13 mouse cellular contexts compared by ENCODE assay signal in genomic region chr12:7749319-7750238, GRCm38 (mm10).
DNase-seq lines count a peak whose midpoint lies in the region; ATAC-seq and TF ChIP-seq lines count a peak whose summit lies in the region.
"Had no signal": no experiment of that assay in that cellular context is flagged by ENCODE, and none has a peak within 500 bp of the region (broad histone marks: within the 10 kb centered on the region; RNA-seq: fewer than 3 reads in every experiment).

No protein-coding gene starts in this region.

- no peaks in the 10 kb centered on the region for H3K36me3 ChIP-seq in kidney, adult 2 months (ENCODE audit: control insufficient read depth, insufficient read depth, low read length)
- no peaks in the 10 kb centered on the region for H3K36me3 ChIP-seq in forebrain, embryonic 14.5 days (ENCODE audit: control insufficient read depth, insufficient read depth, low read length)
- H3K36me3 ChIP-seq in hindbrain, embryonic 15.5 days: no peaks in the 10 kb centered on the region
- no peaks in the 10 kb centered on the region for H3K36me3 ChIP-seq in midbrain, embryonic 16.5 days (ENCODE audit: control insufficient read depth, insufficient read depth, low read length)
- H3K36me3 ChIP-seq: G1E; limb, embryonic 12.5 days had no signal

- peak; percentile 48 for ATAC-seq in forebrain, embryonic 14.5 days
- peak; percentile 81 for ATAC-seq in hindbrain, embryonic 15.5 days (ENCODE audit: low FRiP score, low read depth)
- peak; percentile 75 for ATAC-seq in midbrain, embryonic 16.5 days

- no peak overlapping the region for H3K9ac ChIP-seq in forebrain, embryonic 14.5 days (ENCODE audit: low read length)
- H3K9ac ChIP-seq in hindbrain, embryonic 15.5 days: no peak overlapping the region
- H3K9ac ChIP-seq in midbrain, embryonic 16.5 days (ENCODE audit: low read depth, low read length): no peak overlapping the region
- H3K9ac ChIP-seq: limb, embryonic 12.5 days had no signal

- H3K27me3 ChIP-seq in kidney, adult 2 months (replicated peaks; ENCODE audit: control insufficient read depth, insufficient read depth, low read length): no peaks in the 10 kb centered on the region
- no peaks in the 10 kb centered on the region for H3K27me3 ChIP-seq in forebrain, embryonic 14.5 days (replicated peaks; ENCODE audit: control insufficient read depth, insufficient read depth, low read length)
- no peaks in the 10 kb centered on the region for H3K27me3 ChIP-seq in hindbrain, embryonic 15.5 days
- H3K27me3 ChIP-seq in midbrain, embryonic 16.5 days (ENCODE audit: control insufficient read depth, insufficient read depth, low read depth, low read length): no peaks in the 10 kb centered on the region
- H3K27me3 ChIP-seq: limb, embryonic 12.5 days had no signal

- H3K4me3 ChIP-seq in kidney, adult 2 months (ENCODE audit: insufficient read depth, low read depth, low read length): no peak overlapping the region
- H3K4me3 ChIP-seq in forebrain, embryonic 14.5 days (ENCODE audit: low read depth, low read length): no peak overlapping the region
- no peak overlapping the region for H3K4me3 ChIP-seq in hindbrain, embryonic 15.5 days
- no peak overlapping the region for H3K4me3 ChIP-seq in midbrain, embryonic 16.5 days (ENCODE audit: low read depth, low read length)
- H3K4me3 ChIP-seq: limb, embryonic 12.5 days had no signal

- TF ChIP-seq POLR2A in kidney, adult 2 months (IDR thresholded peaks at IDR 0.05; ENCODE audit: low read depth, low read length): no peak

- no peaks in the 10 kb centered on the region for H3K9me3 ChIP-seq in forebrain, embryonic 14.5 days (replicated peaks; ENCODE audit: control insufficient read depth, low read length)
- H3K9me3 ChIP-seq in hindbrain, embryonic 15.5 days: no peaks in the 10 kb centered on the region
- H3K9me3 ChIP-seq in midbrain, embryonic 16.5 days (replicated peaks; ENCODE audit: control insufficient read depth, low read length, poor library complexity, severe bottlenecking): no peaks in the 10 kb centered on the region
- H3K9me3 ChIP-seq: limb, embryonic 12.5 days had no signal

- WGBS in kidney, adult 2 months: 35% methylated on average over 5 of the region's 5 CpGs
- WGBS in forebrain, embryonic 14.5 days: 35% methylated on average over 5 of the region's 5 CpGs
- 41% methylated on average over 5 of the region's 5 CpGs for WGBS in hindbrain, embryonic 15.5 days
- 30% methylated on average over 5 of the region's 5 CpGs for WGBS in midbrain, embryonic 16.5 days

- no peak for TF ChIP-seq CTCF in kidney, adult 2 months (conservative IDR thresholded peaks at IDR 0.05; ENCODE audit: insufficient read depth, insufficient read length, low read depth, low read length)

- H3K27ac ChIP-seq in kidney, adult 2 months (ENCODE audit: insufficient read depth, low read depth, low read length): no peak overlapping the region
- no peak overlapping the region for H3K27ac ChIP-seq in forebrain, embryonic 14.5 days (ENCODE audit: low read depth, low read length)
- H3K27ac ChIP-seq in hindbrain, embryonic 15.5 days (replicated peaks): no peak overlapping the region
- H3K27ac ChIP-seq in midbrain, embryonic 16.5 days (ENCODE audit: low read length): no peak overlapping the region
- H3K27ac ChIP-seq: limb, embryonic 12.5 days had no signal

- DNase-seq in kidney, adult 2 months: peak; percentile 2
- DNase-seq in kidney, postnatal 25 days: no peak
- no peak for DNase-seq in forebrain, embryonic 14.5 days (ENCODE audit: low spot score)
- DNase-seq in layer of hippocampus, adult 9-11 months: no peak
- no peak for DNase-seq in thymus, postnatal 4 days
- DNase-seq: adrenal gland, adult 8-10 months; cerebellum, adult 9-10 months; lung, postnatal 10 days; thymus, postnatal 36 days had no signal

- H3K4me1 ChIP-seq in kidney, adult 2 months (ENCODE audit: control insufficient read depth, insufficient read depth, low read length): no peaks in the 10 kb centered on the region
- no peaks in the 10 kb centered on the region for H3K4me1 ChIP-seq in forebrain, embryonic 14.5 days (ENCODE audit: control insufficient read depth, insufficient read depth, low read length)
- H3K4me1 ChIP-seq in hindbrain, embryonic 15.5 days (replicated peaks): peaks cover 19% of the 10 kb centered on the region
- peaks cover 23% of the 10 kb centered on the region for H3K4me1 ChIP-seq in midbrain, embryonic 16.5 days (ENCODE audit: control insufficient read depth, insufficient read depth, low read length)

- H3K4me2 ChIP-seq in forebrain, embryonic 14.5 days (ENCODE audit: low read length): no peak overlapping the region
- H3K4me2 ChIP-seq in hindbrain, embryonic 15.5 days: no peak overlapping the region
- H3K4me2 ChIP-seq in midbrain, embryonic 16.5 days (ENCODE audit: low read length): no peak overlapping the region
- H3K4me2 ChIP-seq: limb, embryonic 12.5 days had no signal
